Mouse (Mus musculus) olfactory bulb, adult 2 months (tissue): ENCODE results near the gene Prkg1.

Source experiments
- CTCF ChIP-seq: fragments of 200-500 bp; IDR thresholded peaks from 2 replicates; pipeline ENCODE4 v1.5.1; 2012; ENCODE audit warnings: low read depth, mild to moderate bottlenecking, low read length, moderate library complexity; ENCODE audit not compliant: insufficient read depth
- POLR2A ChIP-seq: fragments of 200-500 bp; IDR thresholded peaks from 2 replicates; pipeline ENCODE4 v1.6.1; 2012; ENCODE audit warnings: mild to moderate bottlenecking, low read depth, low read length, moderate library complexity; ENCODE audit not compliant: insufficient read depth

- TF ChIP-seq CTCF (no peak), POLR2A (no peak)
Measured at GRCm38 (mm10) chr19:31114690-31115089, 650.1 kb downstream of the Prkg1 start.
